Mouse (Mus musculus) testis, adult 2 months (tissue): Measurements from ENCODE around the gene Ap3d1. TPM values are rescaled to one million over a fixed set of nuclear protein-coding genes. Genes with fewer than 3 reads are reported as not detected.

Experiments
- H3K27ac ChIP-seq: fragments of 200-500 bp; 2 replicates; pipeline ENCODE4 v1.5.1; 2012; ENCODE audit warnings: low read depth, low read length; ENCODE audit not compliant: control insufficient read depth, insufficient read depth
- H3K27me3 ChIP-seq: fragments of 200-500 bp; 2 replicates; pipeline ENCODE4 v1.6.1; 2012; ENCODE audit warnings: mild to moderate bottlenecking, low read length, moderate library complexity; ENCODE audit not compliant: control insufficient read depth, insufficient read depth
- H3K36me3 ChIP-seq: fragments of 200-500 bp; 2 replicates; pipeline ENCODE4 v1.6.1; 2012; ENCODE audit warnings: mild to moderate bottlenecking, low read length; ENCODE audit not compliant: control insufficient read depth, insufficient read depth
- H3K4me1 ChIP-seq: fragments of 200-500 bp; 2 replicates; pipeline ENCODE4 v1.6.1; 2012; ENCODE audit warnings: low read length; ENCODE audit not compliant: control insufficient read depth, insufficient read depth
- H3K4me3 ChIP-seq: fragments of 200-500 bp; 2 replicates; pipeline ENCODE4 v1.5.1; 2012; ENCODE audit warnings: low read depth, mild to moderate bottlenecking, low read length, moderate library complexity, mixed read lengths; ENCODE audit not compliant: control insufficient read depth
- CTCF ChIP-seq: fragments of 200-500 bp; IDR thresholded peaks from 2 replicates; pipeline ENCODE4 v1.5.1; 2012; ENCODE audit warnings: low read depth, mild to moderate bottlenecking, inconsistent platforms, low read length, moderate library complexity; ENCODE audit not compliant: control insufficient read depth, insufficient read depth, insufficient replicate concordance
- POLR2A ChIP-seq: fragments of 200-500 bp; IDR thresholded peaks from 2 replicates; pipeline ENCODE4 v1.6.1; 2012; ENCODE audit warnings: low read depth, mild to moderate bottlenecking, inconsistent platforms, low read length, moderate library complexity; ENCODE audit not compliant: control insufficient read depth
- polyA plus RNA-seq: library from polyadenylated mRNA; depleted of rRNA; stranded (reverse); fragments of >200 nt; gene quantifications from 2 replicates; pipeline ENCODE4 v1.2.3, GENCODE M21; 2012

The Ap3d1 gene
- polyA plus RNA-seq, 1 experiment: 178 TPM

DNA sequence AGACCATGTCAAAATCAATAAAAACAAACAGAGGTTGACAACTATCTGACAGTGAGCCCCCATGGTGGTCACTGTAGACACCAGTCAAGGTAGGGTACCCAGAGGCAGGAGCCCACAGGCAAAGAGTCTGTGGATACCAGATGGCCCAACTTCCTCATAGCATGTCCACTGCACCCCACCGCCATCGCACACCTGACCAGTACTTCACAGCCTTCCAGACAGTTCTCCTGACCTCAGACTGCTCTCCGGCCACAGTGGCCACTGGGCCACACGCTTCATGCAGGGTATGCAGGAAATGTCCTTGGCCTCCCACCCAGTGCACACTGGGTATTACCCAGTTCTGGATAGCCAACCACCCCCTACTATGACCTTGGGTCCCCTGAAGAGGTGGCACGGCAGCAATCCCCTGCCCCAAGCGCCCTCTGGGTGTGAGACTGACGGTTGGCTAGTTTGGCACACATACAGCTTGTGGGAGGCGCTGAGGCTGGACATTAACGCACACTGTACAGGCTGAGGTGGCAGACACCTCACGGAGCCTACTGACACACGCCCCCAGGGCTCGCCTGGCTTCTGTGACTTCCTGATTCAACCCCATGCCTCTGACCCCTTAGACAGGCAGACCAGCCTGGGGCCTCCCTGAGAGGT is 48.5 kb downstream of the Ap3d1 start:
- H3K4me1 ChIP-seq: peaks cover 7% of the 10 kb centered on the region
- H3K27ac ChIP-seq: no peak overlapping the region
- H3K4me3 ChIP-seq: no peak overlapping the region
- H3K27me3 ChIP-seq: no peaks in the 10 kb centered on the region
- TF ChIP-seq CTCF (no peak), POLR2A (no peak)
- no peaks in the 10 kb centered on the region; the same call in 1 of the 2 replicates for H3K36me3 ChIP-seq

DNA sequence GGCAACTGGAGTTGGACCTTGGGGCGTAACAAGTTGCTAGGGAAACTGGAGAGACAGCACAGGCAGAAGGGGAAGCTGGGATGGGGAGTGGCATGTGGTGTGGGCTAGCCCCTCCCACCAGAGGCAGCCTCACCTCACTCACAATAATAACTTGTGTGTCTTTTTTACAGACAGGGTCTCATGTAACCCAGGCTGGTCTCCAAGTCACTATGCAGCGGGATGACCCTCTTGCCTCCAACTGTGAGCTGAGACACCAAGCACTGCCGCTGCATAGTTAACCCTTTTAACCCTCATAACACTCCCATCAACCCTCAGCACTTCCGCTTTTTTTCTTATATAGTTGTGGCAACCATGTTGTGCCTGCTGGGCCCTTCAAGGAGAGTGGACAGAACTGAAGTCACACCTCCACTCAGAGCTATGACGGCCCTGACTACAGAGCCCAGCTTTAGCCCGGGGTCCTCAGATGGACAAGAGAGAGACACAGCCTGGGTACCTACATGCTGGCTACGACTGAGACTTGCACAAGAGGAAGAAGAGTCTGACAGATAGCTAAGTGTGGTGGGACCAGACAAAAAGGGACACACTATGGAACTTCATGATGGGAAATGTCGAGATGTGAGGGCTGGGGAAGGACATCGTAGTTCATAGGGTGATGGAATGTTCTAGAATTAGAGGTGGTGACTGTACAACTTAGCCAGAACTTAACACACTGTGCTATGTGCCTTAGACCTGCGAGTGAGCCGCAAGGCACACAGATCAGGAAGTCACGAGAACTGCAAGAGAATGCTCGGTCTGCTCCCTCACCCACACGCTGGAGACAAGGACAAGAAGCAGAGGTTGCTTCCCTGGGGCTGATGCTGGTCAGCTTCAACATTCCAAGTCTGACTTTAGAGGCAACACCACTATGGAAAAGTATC is 49.6 kb downstream of the Ap3d1 start:
- Histone ChIP-seq H3K27ac (no peak overlapping the region), H3K4me1 (peaks cover 7% of the 10 kb centered on the region), H3K27me3 (no peaks in the 10 kb centered on the region), H3K36me3 (no peaks in the 10 kb centered on the region; the same call in 1 of the 2 replicates), H3K4me3 (no peak overlapping the region)
- no peak for TF ChIP-seq POLR2A
- no peak for TF ChIP-seq CTCF

DNA sequence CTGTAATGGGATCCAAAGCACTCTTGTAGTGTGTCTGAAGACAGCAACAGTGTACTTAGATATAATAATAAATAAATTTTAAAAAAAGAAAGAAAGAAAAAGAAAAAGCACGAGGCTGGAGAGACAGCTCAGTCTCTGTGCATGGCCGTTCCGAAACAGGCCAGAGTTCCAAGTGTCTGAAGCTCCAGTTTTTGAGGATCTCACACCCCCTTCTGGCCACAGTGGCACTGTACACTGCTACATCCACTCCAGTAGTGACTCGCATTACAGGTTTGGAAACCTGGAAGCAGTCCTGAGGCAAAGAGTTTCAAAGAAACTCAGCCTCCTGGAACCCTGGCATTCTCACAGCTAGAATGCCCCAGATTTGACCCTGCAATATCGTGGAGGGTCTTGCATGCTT is 54.2 kb downstream of the Ap3d1 start:
- Histone ChIP-seq H3K27me3 (no peaks in the 10 kb centered on the region), H3K4me3 (no peak overlapping the region), H3K36me3 (no peaks in the 10 kb centered on the region; the same call in 1 of the 2 replicates), H3K27ac (no peak overlapping the region), H3K4me1 (no peaks in the 10 kb centered on the region)
- TF ChIP-seq CTCF (peak; percentile 49; the same call in 1 of the 2 replicates), POLR2A (no peak)

DNA sequence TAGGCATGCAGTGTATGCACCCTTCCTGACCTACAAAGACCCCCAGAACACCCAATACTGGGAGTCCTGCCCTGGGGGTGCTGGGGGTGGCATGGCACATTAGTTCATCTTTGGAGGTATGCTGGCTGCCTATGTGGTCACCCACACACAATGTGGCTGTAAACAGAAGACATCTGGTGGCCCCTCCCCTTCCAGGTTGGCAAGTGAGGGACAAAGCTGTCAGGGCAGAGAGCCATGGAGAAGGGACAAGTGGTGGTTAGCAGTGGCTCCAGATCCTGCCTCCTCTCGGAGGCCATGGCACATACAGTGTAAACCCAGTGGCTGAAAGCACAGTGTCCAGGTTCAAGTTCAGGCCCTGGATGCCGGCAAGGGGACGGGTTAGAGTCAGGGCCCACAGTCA is 55.4 kb downstream of the Ap3d1 start:
- H3K27ac ChIP-seq: no peak overlapping the region
- no peak for TF ChIP-seq POLR2A
- no peak for TF ChIP-seq CTCF
- H3K36me3 ChIP-seq: no peaks in the 10 kb centered on the region; the same call in 1 of the 2 replicates
- no peaks in the 10 kb centered on the region for H3K27me3 ChIP-seq
- no peak overlapping the region for H3K4me3 ChIP-seq
- H3K4me1 ChIP-seq: no peaks in the 10 kb centered on the region

DNA sequence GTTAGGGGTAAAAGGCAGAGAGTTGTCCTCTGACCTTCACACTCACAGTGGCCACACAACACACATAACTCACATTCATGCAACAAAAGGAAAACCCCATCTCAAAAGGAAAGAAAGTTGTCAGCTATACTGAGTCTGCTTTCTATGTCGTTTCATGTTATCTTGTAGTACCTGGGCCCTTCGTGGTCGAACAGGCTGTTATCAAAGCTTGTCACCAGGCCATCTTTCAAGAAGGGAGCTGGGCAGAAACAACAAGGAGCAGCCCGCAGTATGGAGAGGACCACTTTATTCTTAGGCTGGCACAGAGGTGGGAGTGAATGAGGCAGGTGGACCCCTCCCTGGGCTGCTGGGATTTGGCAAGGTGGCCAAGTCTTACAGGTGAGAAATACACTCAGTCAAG is 57.1 kb downstream of the Ap3d1 start:
- no peaks in the 10 kb centered on the region for H3K4me1 ChIP-seq
- no peaks in the 10 kb centered on the region for H3K27me3 ChIP-seq
- TF ChIP-seq CTCF (no peak), POLR2A (no peak)
- no peak overlapping the region for H3K27ac ChIP-seq
- no peak overlapping the region for H3K4me3 ChIP-seq
- H3K36me3 ChIP-seq: no peaks in the 10 kb centered on the region

DNA sequence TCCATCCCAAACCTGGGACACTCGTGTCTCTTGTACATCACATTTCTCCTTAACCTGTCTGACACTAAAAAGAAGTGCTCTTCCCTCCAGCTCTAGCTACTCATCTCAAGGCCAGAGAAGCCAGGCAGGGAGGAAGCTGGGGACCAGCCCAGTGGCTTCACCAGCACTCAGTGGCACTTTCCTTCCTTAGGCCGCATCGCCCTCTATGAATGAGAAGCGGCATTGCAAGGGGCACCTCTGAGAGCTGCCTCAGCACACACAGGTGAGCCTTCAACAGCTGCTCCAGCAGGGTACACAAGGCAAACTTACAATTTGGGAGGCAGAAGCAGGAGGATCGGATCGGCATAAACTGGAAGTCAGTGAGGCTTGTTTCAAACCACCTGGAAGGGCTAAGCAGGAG is 57.9 kb downstream of the Ap3d1 start:
- TF ChIP-seq CTCF (peak; percentile 63; the same call in 1 of the 2 replicates), POLR2A (no peak)
- H3K36me3 ChIP-seq: no peaks in the 10 kb centered on the region
- H3K27me3 ChIP-seq: no peaks in the 10 kb centered on the region
- H3K27ac ChIP-seq: no peak overlapping the region
- no peaks in the 10 kb centered on the region; the same call in 1 of the 2 replicates for H3K4me1 ChIP-seq
- H3K4me3 ChIP-seq: no peak overlapping the region

DNA sequence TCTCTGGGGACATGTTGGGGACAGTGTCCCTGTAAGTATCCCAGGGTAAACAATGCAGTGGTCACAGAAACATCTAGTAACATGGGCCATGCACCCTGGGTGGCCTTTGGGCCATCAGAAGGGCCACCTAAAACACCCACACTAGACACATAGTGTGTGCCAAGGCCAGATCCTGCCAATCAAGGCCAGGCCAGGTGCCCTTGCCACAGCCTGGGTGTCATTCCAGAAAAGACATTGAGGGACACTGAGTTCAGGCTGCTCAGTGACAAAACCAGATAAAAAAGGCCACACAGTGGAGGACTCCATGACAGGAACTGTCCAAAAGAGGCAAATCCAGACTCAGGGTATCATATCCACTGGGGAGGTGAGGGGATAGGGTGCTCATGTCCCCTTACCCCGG is 58.4 kb downstream of the Ap3d1 start:
- TF ChIP-seq POLR2A (no peak), CTCF (no peak)
- no peaks in the 10 kb centered on the region for H3K36me3 ChIP-seq
- peaks cover 3% of the 10 kb centered on the region for H3K4me1 ChIP-seq
- no peak overlapping the region for H3K4me3 ChIP-seq
- H3K27me3 ChIP-seq: no peaks in the 10 kb centered on the region
- no peak overlapping the region for H3K27ac ChIP-seq
